Mouse (Mus musculus): ENCODE data around the gene Leap2.
A peak's percentile ranks its signal among the peaks of the same experiment; 100 is the strongest.

Gene Leap2

DNA sequence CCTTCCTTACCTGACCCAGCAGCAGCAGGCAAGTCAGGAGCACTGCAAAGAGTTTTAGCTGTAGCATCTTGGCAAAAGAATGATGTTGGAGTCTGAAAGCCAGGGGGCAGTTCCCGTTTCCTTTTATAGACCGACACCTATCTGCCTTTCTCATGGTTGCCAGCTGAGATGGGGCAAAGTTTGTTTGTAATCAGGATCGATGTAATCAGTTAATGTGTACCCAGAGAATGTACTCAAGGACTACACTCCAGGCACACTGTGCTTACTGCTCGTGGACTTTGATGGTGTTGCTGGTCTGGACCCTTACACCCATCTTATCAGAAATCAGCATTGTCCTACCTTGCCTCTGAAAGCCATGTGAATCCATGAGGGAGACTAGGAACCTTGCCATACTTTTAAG is at the start of gene Leap2:
Gene Leap2, minus strand, starts transcription at position 135 of the 400 bp plus-strand sequence.
- DNase-seq: no peak

- no peak for DNase-seq
Measured at GRCm38 (mm10) chr11:53472709-53473108, 49.7 kb upstream of the Leap2 start.

GRCm38 (mm10) chr11:53469968-53470695 is 47.2 kb upstream of the Leap2 start, which contains the start of gene Gm9837:
TSS of gene Gm9837 (minus strand) at chr11:53470479.
- peak; percentile 76 to 82 for DNase-seq

- DNase-seq: no peak
Measured at GRCm38 (mm10) chr11:53469294-53469967, 46.5 kb upstream of the Leap2 start.

GRCm38 (mm10) chr11:53466231-53466971 is 43.4 kb upstream of the Leap2 start:
- DNase-seq: peak; percentile 50 to 54

DNA sequence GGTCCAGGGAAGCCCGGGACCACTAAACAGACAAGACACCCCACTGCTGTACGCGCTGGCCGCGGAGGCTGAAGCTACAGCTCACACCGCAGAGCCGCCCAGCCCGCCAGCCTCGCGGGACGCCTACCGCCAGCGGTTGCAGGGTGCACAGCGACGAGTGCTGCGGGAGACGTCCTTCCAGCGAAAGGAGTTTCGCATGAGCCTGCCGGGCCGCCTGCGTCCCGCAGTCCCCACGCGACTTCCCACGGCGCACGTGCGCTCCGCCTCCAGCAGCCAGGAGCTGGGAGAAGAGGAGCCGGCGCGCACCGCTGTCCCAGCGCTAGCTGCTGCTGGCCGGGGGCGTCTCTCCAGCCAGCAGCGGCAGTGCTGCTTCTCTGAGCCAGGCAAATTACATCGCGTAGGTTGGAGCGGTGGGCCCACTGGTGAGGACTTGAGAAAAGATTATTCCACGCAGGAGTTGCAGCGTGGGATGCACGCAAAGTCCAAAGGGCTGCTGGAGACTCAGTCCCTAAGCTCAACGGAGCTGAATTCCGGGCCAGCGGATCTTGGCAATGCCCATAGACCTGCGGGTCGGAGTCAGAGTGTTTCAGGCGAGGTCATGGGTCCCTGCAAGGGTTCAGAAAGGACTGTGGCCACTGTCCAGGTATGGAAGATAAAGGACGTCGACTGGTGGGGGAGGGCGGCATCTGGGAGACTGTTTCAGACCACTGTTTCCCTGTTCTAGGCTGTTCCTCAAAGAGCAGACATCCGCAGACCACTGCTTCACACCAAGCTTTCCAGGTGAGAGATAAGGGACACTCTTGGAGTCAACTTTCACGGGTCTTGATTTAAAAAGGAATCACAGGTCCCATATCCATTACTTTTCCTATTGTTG is 40.8 kb upstream of the Leap2 start:
- DNase-seq: no peak

GRCm38 (mm10) chr11:53461727-53462126 is 38.8 kb upstream of the Leap2 start:
- no peak for DNase-seq

DNA sequence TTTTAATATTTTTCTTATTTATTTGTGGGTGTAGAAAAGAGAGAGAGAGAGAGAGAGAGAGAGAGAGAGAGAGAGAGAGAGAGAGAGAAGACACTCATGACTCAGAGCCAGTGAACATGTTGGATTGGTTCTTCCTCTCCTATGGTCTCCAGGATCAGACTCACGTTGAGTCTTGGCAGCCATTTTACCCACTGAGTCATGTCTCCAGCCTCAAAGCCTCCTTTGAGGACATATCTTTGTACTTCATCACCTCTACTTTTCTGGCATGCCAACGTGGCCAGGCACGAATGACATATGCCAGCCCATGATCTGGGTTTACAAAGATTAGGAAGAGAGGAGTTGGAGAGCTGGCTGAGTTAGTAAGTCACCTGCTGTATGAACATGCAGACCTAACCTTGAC is 37.2 kb upstream of the Leap2 start:
- no peak for DNase-seq

DNA sequence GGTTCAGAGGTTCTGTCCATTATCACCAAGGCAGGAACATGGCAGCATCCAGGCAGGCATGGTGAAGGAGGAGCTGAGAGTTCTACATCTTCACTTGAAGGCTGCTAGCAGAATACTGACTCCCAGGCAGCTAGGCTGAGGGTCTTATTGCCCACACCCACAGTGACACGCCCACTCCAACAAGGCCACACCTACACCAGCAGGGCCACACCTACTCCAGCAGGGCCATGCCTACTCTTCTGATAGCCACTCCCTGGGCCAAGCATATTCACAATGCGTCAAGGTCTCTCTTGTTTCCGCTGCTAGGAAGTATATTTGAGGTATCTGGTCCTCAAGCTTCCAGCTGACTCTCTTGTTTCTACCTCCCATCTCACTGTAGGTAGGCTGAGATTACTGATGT is 36.0 kb upstream of the Leap2 start:
- no peak for DNase-seq

GRCm38 (mm10) chr11:53457372-53457954 is 34.5 kb upstream of the Leap2 start:
- DNase-seq: no peak

GRCm38 (mm10) chr11:53456474-53457371 is 33.8 kb upstream of the Leap2 start, which contains the start of the genes Gm10447 and Shroom1:
TSS of gene Gm10447 (minus strand) at chr11:53457110.
TSS of gene Shroom1 (plus strand) at chr11:53457205.
- no peak for DNase-seq

GRCm38 (mm10) chr11:53453031-53453430 is 30.1 kb upstream of the Leap2 start:
- DNase-seq: no peak

- DNase-seq: no peak
Measured at GRCm38 (mm10) chr11:53452396-53452795, 29.4 kb upstream of the Leap2 start.

DNA sequence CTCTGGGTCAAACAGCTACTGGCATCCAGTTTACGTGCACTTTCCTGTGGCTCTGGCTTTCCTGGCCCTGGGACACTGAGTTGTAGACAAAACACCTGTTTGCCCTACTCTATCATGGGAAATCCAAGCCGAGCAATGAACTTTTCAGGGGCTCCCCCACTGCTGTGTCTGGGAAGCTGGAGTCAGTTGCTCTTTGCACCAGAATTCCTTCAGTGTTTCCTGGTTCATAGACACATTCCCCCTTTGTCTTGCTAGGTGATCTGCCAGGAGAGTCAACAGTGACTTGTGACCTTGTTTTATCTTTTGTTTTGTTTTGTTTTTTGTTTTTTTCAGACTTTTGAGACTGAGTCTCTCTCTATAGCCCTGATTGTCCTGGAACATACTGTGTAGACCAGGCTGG is 28.4 kb upstream of the Leap2 start:
- DNase-seq: no peak

- DNase-seq: peak; percentile 19 to 39
Measured at GRCm38 (mm10) chr11:53450070-53450705, 27.2 kb upstream of the Leap2 start.

- no peak for DNase-seq
Measured at GRCm38 (mm10) chr11:53448529-53448928, 25.6 kb upstream of the Leap2 start.

DNA sequence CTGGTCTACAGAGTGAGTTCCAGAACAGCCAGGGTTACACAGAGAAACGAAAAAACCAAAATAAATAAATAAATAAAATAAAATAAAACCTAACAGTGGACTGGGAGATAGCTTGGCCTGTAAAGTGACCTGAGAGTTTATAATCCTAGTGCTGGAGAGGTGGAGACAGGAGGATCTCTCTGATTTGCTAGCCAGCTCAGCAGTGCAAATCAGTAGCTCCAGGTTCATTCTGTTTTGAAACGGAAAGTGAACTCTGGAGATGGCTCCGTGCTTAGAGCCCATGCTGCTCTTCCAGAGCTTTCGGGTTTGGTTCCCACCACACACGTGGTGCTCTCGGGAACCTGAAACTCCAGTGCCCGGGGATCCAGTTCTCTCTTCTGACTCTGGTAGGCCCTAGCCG is 25.0 kb upstream of the Leap2 start:
- DNase-seq: no peak

- DNase-seq: no peak
Measured at GRCm38 (mm10) chr11:53446183-53446582, 23.2 kb upstream of the Leap2 start.

DNA sequence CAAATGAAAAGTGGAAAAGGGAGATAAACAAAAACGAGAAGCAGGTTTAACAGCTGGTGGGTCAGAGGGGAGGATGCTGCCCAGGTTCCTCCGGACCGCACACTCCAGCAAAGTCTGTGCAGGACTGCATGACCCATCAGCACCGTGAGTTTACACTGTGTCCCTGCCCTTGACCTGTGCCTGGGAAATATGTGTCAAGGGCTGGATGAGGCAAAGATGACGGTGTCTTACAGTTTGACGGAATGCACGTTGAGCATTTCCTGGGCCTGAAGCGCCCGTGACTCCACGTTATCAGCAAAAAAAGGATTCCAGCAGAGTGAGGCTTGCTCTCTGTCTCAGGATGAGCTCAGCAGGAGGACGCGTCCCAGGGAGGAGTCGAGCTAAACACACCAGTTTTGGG is 22.6 kb upstream of the Leap2 start:
- no peak for DNase-seq

GRCm38 (mm10) chr11:53443861-53444260 is 20.9 kb upstream of the Leap2 start:
- peak; percentile 37 to 41 for DNase-seq
